Mouse (Mus musculus) spleen, postnatal 36 days (tissue): Measurements from ENCODE around the gene Pglyrp4.
"Not testable (repeated sequence)": the region's sequence is repeated elsewhere in the genome, so short reads cannot be mapped to it uniquely, and the experiment has no call there.

Source experiments
- DNase-seq, 2 experiments: peaks; one replicate each; pipeline ENCODE4 v3.0.0; 2022; ENCODE audit warnings: low spot score in 2 of 2, mixed read lengths in 1 of 2

The Pglyrp4 gene

DNA sequence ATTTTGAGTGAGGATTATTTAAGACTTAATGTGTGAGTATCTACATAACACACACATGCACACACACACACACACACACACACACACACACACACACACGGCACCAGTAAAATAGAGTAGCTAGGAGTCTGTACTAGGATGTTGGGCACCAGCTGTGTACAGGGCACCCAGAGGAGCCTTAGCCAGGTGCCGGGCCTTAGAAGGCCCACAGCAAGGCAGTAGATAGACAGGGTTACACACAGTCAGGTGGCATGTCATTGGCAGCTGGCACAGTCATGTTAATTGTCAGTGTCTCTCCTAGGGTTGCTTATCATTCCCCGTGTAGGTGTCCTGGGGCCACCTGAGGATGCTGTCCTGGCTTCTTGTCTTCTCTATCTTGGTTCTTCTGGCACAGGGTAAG lies at the start of gene Pglyrp4:
Pglyrp4 (plus strand) TSS at position 301 of the 400 bp plus-strand sequence.
- DNase-seq, result no peak

DNA sequence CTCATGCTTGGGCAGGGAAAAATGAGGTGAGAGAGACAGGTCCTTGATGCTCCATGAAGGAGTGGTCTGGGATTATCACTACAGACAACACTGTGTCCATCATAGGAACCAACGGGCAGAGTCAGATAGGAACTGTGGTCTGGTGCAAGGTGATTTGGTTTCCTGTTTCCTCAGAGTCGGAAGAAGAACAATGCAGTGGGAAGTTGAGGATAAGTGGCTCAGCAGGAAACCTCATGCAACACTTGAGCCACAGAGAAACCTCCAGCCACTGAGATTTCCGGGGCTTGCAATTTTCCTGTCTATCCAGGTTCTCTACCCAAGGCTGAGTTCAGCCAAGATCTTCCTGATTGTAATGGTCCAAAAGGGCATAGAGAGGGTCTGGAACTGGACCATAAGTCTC lies 48.0 kb upstream of the Pglyrp4 start:
- no peak for DNase-seq

DNA sequence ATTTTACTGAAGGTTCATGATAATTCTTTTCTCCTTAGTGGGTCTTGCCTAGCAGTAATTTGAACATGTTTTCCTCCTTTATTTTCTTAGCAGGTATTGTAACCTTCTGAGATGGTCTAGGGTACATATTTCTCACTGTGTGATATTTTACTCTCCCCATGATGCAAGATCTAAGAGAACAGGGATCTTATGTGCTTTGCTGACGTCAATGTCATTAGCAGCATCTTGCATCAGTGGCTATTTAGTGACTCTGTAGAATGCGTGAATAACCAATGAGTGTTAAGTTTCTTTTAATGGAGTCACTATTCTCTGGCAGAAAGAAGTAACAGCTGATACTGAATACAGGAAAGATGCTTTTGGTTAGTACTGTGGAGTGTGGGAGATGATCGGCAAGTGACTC lies 42.8 kb upstream of the Pglyrp4 start:
- no peak for DNase-seq

DNA sequence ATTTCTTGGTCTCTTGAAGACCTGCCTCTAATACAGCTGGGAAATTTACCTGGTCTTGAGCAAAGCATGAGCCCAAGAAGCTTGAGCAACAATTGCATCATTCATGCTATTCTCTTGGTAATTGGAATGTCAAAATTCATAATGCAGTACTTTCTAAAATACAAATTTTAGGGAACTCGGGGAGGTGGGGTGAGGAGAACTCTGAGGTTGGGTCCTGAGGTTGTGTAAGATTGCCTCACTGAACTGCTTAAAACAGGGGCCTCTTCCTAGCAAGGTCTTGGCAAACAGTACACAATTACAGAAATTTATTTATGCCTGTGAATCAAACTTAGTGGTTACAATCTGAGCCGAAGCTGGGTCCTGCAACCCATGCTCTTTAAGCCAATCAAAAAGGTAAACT lies 39.9 kb upstream of the Pglyrp4 start:
- no peak for DNase-seq

DNA sequence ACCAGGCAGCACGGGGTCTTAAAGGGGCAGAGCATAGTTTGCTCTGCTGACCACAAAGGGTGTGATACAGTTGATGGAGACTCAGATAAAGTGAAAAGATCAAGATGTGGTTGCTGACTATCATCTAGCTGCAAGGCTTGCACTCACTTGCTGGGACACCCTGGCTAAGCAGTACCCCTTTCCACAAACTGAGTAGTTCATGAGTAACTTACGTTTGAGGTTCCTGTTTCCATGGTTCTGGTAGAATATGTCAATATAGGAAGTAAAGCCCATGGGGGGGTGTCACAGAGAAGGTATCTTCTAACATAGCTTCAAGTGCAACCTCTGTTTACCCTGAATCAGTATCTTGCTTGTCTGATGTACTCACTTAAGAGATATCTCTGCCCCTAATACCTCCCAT lies 33.2 kb upstream of the Pglyrp4 start:
- DNase-seq, result no peak

DNA sequence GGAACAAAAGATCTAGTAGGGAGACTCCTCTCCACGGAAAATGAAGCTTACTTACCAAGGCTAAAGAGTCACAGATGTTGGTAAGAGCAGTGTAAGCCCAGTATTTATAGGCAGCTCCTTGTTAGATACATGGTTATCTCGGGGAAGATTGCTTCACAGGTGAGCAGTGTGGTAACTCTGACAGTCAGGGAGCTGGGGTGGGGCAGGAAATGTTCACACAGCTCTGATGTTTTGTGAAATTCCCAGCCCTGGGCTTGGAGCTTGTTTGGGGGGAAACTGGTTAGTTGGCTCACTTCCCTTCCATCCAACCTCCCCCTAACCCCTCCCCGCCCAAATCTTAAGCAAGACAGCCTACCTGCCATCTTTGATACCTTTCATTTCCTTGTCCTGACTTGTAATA lies 31.1 kb upstream of the Pglyrp4 start, which contains the start of gene S100a9:
S100a9 (minus strand) TSS at position 109 of the 400 bp plus-strand sequence.
- no peak for DNase-seq

DNA sequence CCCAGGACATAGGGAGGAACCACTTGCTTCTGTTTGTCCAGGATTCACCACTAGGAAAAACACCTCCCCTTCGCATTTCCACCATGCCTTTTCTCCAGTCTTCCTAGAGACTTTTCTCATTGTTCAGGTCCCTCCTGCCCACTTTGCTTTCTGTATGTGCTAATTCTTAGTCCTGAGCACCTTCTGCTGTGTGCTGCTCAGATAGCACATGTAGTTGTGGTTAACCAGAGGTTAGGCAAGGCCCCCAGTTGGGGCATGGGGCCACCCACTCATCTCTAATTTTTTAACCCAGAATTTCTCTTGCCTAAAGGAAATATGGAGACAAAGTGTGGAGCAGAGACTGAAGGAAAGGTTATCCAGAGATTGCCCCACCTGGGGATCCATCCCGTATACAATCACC lies 24.5 kb upstream of the Pglyrp4 start:
- no peak for DNase-seq

DNA sequence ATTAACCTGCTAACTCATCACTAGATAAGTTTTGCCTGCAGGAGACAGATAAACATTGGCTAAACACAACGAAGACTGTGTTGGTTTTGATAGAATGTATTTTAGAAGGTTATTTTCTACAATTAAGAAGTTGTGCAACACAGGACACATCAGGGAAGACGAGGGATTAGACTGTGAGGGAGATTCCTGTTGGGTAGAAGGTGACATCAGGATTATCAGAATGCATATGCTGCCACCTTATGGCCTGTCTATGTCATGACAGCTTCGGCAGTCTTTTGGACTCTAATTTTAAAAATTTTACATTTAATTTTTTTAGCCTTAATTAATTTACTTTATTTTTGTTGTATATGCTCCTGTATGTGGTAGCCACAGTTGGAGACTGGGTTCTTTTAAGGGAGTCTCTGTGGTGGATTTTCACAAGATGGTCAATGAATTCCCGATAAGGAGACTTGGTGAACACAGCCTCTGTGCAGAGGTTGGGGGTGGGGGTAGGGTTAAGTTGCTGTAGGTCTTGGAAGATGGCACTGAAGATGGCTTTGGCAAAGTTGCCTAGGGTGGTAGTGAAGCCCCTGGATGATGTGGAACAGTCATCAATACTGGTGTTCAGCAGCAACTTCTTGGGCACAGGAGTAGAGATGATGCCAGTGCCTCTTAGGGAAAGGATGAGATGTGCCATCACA lies 18.0 kb upstream of the Pglyrp4 start:
- DNase-seq, result no peak

DNA sequence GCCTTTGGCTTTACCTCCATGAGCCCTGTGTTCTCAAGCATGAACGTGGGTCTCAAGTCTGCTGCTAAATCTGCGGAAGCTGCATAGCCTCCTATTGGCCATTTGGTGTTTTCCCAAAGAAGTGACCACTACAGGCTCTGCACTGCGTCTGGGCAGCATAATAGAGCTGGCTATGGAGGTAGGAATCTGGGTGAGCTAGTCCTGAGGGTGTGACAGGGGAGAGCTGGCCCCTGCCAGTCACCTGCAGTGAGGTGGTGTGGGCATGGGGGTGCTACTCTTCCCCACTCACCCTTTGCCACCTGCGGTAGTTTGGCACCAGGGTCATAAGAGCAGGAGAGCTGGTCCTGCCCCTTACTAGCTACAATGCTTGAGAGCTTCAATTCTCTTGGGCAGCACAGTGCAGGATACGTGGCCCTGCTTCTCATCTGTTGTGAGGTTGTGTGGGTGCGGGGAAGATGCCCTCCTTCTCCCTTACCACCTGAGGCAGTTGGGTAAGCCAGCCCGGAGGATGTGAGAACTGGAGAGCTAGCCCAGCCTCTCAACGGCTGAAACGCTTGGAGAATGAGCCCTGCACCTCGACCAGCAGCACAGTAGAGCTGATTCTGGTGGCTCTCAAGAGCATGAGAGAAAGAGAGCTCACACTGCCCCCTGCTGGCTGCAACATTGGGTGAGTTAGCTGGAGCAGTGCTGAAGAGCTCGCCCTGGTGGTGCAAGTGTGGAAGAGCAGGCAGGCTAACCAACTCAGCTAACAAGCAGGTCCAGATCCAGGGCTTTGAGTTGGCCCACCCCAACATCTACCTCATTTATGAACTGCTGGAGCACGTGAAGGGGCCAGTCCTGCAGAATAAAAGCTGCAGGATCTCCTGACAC lies 16.9 kb upstream of the Pglyrp4 start:
- DNase-seq, result peak; percentile 58 to 70

DNA sequence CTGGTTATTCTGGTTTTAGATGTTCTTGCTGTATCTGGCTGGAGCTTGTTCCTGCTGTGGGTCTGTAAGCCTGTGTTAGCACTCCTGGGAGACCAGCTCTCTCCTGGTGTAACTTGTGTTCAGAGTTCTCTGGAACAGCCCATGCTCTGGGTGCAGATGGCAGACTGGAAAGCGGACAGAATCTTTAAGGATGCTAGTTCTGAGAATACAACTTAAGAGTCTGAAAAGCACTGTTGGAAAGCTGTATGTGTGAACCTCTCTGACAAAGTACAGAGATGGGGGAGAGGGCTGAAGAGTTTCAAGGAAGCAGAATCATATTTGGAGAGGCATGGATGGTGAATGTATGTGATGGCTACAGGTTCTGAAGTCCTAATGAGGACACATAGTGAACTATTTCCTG lies 23.0 kb downstream of the Pglyrp4 start:
- no peak for DNase-seq

DNA sequence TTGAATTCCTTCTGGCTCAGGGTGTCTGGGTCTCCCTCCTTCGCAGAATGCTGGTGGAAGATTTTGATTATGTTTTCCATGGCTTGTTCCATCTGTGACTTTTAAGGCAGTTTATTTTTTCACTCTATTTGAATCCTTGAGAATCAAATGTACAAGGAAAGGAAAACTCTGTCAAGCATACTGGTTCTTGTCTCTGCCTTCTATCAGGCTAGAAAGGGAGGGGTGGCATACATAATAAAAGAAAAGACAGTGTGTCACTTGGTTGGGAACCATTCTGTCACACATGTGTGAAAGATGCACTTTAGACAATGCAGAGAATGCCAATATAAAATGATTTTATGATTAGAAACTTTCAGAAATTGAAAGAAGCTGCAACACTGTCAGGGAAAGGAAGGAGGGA lies 51.1 kb downstream of the Pglyrp4 start, which contains the start of gene Gm5849:
Gm5849 (minus strand) TSS at position 101 of the 400 bp plus-strand sequence.
- not testable (repeated sequence) for DNase-seq
